Mouse (Mus musculus) brain, embryonic 14.5 days (tissue): ENCODE measurements around the gene Serpinb6a. TPM values are rescaled to one million over a fixed set of nuclear protein-coding genes. Genes with fewer than 3 reads are reported as not detected.

Experiments
- DNase-seq: peaks from one replicate; pipeline ENCODE4 v3.0.0-alpha.2; 2011; ENCODE audit warnings: low read depth
- CTCF ChIP-seq: fragments of 200-500 bp; IDR thresholded peaks from 2 replicates; pipeline ENCODE4 v1.5.1; 2012; ENCODE audit warnings: inconsistent platforms, mild to moderate bottlenecking, moderate library complexity, borderline replicate concordance; ENCODE audit not compliant: insufficient read depth, insufficient read length; ENCODE audit errors: extremely low read depth
- POLR2A ChIP-seq: fragments of 200-500 bp; IDR thresholded peaks from 2 replicates; pipeline ENCODE4 v1.6.1; 2012; ENCODE audit warnings: mild to moderate bottlenecking, inconsistent platforms, borderline replicate concordance; ENCODE audit not compliant: poor library complexity, insufficient read depth, insufficient read length, severe bottlenecking; ENCODE audit errors: extremely low read depth
- polyA plus RNA-seq: library from polyadenylated mRNA; depleted of rRNA; stranded (reverse); fragments of >200 nt; gene quantifications from 2 replicates; pipeline ENCODE4 v1.2.3, GENCODE M21; 2012

The Serpinb6a gene
- polyA plus RNA-seq, 1 experiment, result 28.8 TPM

GRCm38 (mm10) chr13:34036726-34037125, 34.1 kb upstream of the Serpinb6a start:
- no peak for TF ChIP-seq POLR2A
- TF ChIP-seq CTCF, result no peak
- DNase-seq, result no peak

DNA sequence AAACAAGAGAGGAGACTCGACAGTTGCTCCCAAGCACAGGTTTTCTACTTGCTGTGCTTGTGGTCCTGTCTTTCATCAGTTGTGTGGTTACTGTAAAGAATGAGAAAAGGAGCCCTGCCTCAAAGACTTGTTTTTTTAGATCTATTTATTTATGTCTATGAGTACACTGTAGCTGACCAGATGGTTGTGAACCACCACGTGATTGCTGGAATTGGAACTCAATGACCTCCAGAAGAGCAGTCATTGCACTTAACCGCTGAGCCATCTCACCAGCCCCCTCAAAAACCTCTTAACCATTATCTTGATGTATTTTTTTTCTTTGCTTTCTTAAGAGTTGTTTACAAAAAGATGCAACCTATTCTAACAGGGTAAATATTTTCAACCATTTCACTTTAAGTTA, 32.8 kb upstream of the Serpinb6a start:
- no peak for TF ChIP-seq POLR2A
- no peak for TF ChIP-seq CTCF

GRCm38 (mm10) chr13:34032041-34032440, 29.4 kb upstream of the Serpinb6a start:
- DNase-seq, result no peak
- TF ChIP-seq POLR2A (no peak), CTCF (no peak)

More for the DNA sequence above, 32.8 kb upstream of the Serpinb6a start:
- DNase-seq, result no peak

GRCm38 (mm10) chr13:34021998-34022397, 19.4 kb upstream of the Serpinb6a start:
- DNase-seq, result no peak

GRCm38 (mm10) chr13:34018521-34018920, 15.9 kb upstream of the Serpinb6a start:
- DNase-seq, result no peak

More at GRCm38 (mm10) chr13:34021998-34022397, 19.4 kb upstream of the Serpinb6a start:
- TF ChIP-seq POLR2A (no peak), CTCF (no peak)

GRCm38 (mm10) chr13:34016927-34017569, 14.5 kb upstream of the Serpinb6a start:
- no peak for TF ChIP-seq POLR2A
- TF ChIP-seq CTCF, result no peak
- peak; percentile 55 for DNase-seq

More at GRCm38 (mm10) chr13:34018521-34018920, 15.9 kb upstream of the Serpinb6a start:
- TF ChIP-seq CTCF (no peak), POLR2A (no peak)

- TF ChIP-seq POLR2A (no peak), CTCF (no peak)
These were observed 4.6 kb upstream of the Serpinb6a start for GRCm38 (mm10) chr13:34007234-34007633.

DNA sequence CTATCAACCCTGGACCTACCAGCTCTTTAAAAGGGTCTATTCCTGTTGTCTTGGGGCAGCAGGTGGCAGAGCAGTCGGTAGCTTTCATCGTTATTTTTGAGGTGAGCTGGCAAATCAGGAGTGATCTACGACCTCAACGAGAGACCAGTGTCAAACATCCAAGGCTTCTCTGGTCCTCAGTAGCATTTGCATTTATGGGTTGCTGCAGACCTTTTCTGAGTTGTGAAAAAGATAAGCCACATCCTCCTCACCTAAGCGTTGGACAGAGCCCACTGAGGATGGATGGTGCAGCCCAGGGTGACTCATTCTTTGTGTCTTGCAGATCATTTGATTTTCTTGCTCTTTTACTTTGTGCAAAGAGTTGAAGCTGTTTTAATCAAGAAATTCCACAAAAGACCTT, 464 bp upstream of the Serpinb6a start:
- no peak for TF ChIP-seq POLR2A
- TF ChIP-seq CTCF, result no peak
- no peak for DNase-seq

More at GRCm38 (mm10) chr13:34007234-34007633, 4.6 kb upstream of the Serpinb6a start:
- no peak for DNase-seq

GRCm38 (mm10) chr13:33995197-33995596, 7.4 kb downstream of the Serpinb6a start:
- peak; percentile 89 for DNase-seq
- TF ChIP-seq CTCF (peak; percentile 78; the same call in 1 of the 2 replicates), POLR2A (no peak)

- no peak for TF ChIP-seq POLR2A
- TF ChIP-seq CTCF, result no peak
- no peak for DNase-seq
These were observed 13.0 kb downstream of the Serpinb6a start for GRCm38 (mm10) chr13:33989625-33990024.

DNA sequence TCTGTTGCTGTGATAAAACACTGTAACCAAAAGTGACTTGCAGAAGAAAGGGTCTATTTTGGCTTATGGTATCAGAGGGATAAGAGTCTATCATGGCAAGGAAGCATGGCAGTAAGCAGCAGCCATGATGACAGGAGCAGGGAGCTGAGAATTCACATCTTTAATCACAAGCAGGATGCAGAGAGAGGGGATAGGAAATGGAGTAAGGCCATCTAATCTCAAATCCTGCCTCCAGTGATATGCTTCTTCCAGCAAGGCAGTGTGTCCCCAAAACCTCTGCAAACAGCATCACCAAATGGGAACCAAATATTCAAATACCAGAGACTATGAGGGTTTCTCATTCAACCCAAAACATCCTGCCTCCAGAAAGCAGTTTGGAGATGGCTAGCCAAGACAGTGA, 36.0 kb downstream of the Serpinb6a start:
- DNase-seq, result no peak
- TF ChIP-seq CTCF (no peak), POLR2A (no peak)

DNA sequence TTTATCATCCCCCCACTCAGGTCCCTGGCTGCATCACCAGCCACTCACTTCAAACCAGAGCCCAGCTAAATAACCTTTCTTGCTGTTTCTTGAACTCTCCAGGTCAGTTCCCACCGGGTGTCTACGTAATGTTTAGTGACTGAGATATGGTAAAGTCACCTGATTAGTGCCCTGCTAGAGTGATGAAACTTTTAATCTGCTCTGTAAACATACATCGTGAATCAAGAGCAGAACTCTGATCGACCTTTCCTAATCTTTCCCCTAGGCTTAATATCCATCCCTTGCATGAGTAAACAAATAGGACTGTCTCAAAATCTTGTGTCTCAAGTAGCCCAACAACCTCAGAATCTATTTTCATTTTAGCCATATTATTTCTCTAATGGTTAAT, 36.6 kb downstream of the Serpinb6a start:
- TF ChIP-seq CTCF, result no peak
- no peak for TF ChIP-seq POLR2A
- DNase-seq, result no peak

DNA sequence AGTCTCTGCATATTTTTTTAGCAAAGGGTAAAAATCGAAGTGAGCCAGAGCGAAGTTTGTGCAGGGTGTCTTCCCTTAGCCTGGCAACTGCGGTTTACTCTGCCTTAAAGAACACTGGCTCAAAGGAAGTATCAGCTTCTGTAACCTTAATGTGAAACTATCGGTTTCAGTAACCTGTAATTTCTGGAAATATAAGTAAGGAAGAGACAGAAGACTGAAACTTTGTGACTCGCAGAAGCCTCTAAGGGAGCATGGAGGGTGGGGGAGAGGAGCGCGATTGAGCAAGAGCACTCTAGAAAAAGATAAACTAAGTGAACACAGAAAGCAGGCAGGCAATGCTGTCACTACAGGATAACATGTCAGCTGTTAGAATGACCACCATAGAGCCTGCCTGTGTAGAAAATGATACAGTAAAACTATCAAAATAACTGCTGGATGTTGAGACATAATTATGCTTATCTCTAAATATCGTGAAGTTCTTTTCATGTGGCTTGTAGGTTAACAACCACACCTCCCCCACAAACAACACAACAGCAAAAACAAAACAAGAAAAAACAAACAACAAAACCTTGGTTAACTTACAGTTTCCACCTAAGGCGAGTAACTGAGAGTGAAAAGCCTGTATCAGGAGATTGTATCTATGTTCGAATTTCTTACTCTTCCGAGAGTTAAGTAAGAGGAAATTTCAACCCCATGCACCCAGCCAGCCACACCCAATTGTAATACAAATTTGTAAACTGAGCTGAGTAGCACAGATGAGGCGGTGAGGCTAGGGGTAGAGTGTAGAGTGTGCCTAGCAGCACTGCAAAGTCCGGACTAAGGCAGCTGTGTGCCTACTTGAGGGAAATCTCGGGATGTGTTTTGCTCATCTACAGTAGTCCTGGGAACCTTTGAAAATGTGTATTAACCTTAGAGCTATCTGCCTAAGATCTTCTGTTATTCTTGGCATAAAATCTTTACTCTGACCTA, 37.3 kb downstream of the Serpinb6a start:
- TF ChIP-seq POLR2A, result no peak
- TF ChIP-seq CTCF, result no peak
- DNase-seq, result peak; percentile 1
